Mouse (Mus musculus): ENCODE measurements at regions not wholly inside any gene's neighbourhood (a gene's known extent, or its start where the extent isn't known, plus 50 kb on each side); places are given as distances from the start of the nearest gene placed in this dataset.

- peaks cover 2 to 7% of the 10 kb centered on the region in 2 experiments; a peak in 2 of 4 replicates for H3K4me1 ChIP-seq (ENCODE audit: control insufficient read depth in 1 of 2, insufficient read depth in 2 of 2)
- H3K9me3 ChIP-seq (replicated peaks; ENCODE audit: low read length) = no peaks in the 10 kb centered on the region
- no peaks in the 10 kb centered on the region for H3K36me3 ChIP-seq (replicated peaks in 1 of 2; ENCODE audit: control insufficient read depth in 1 of 2, insufficient read depth in 1 of 2, low read length in 1 of 2)
- TF ChIP-seq BHLHE40 (IDR thresholded peaks at IDR 0.05; ENCODE audit: low read depth, low read length) (no peak), UBTF (IDR thresholded peaks at IDR 0.05; ENCODE audit: low read depth, low read length) (no peak), TBP (conservative IDR thresholded peaks at IDR 0.05; ENCODE audit: low read depth, low read length) (no peak), MYC (IDR thresholded peaks at IDR 0.05; ENCODE audit: low read depth, low read length) (no peak), JUN (IDR thresholded peaks at IDR 0.05; ENCODE audit: insufficient read depth, low read depth, low read length) (no peak), CHD2 (IDR thresholded peaks at IDR 0.05; ENCODE audit: low read length) (no peak), MAFK (IDR thresholded peaks at IDR 0.05; ENCODE audit: insufficient replicate concordance, low read length) (no peak), MXI1 (IDR thresholded peaks at IDR 0.05; ENCODE audit: low read depth, low read length) (no peak), POLR2AphosphoS2 (IDR thresholded peaks at IDR 0.05; ENCODE audit: low read depth, low read length) (no peak), E2F4 (IDR thresholded peaks at IDR 0.05; ENCODE audit: insufficient replicate concordance, low read depth, low read length) (no peak), HCFC1 (IDR thresholded peaks at IDR 0.05; ENCODE audit: low read depth, low read length) (no peak)
- no peak for DNase-seq (ENCODE audit: extremely low read depth)
- no peak overlapping the region for H3K4me3 ChIP-seq (replicated peaks in 1 of 3; ENCODE audit: low read depth in 2 of 3, low read length in 2 of 3, poor library complexity in 1 of 3)
- H3K9ac ChIP-seq (ENCODE audit: insufficient read depth, low read depth) = no peak overlapping the region
- in situ Hi-C loops (cut with MboI; ENCODE audit: low pct_ligation_motif_present, low pct_unique_long_range_greater_than_20kb, low sequenced_read_pairs) = no loop called here
- H3K27me3 ChIP-seq (replicated peaks) = no peaks in the 10 kb centered on the region
- H3K79me2 ChIP-seq (replicated peaks; ENCODE audit: control insufficient read depth, extremely low read depth, insufficient read depth, poor library complexity, severe bottlenecking) = no peaks in the 10 kb centered on the region
- dilution Hi-C loops (cut with MboI; ENCODE audit: extremely low pct_ligation_motif_present, extremely low pct_unique_long_range_greater_than_20kb, low sequenced_read_pairs) = no loop called here
- H3K4me2 ChIP-seq (ENCODE audit: insufficient read depth, low read depth, poor library complexity, severe bottlenecking) = no peak overlapping the region
- H3K27ac ChIP-seq (ENCODE audit: insufficient read depth, low read depth) = no peak overlapping the region
These were observed 829.6 kb downstream of the Stpg2 start for GRCm38 (mm10) chr3:140035142-140035541.

- in situ Hi-C loops (cut with MboI; ENCODE audit: low pct_ligation_motif_present, low pct_unique_long_range_greater_than_20kb, low sequenced_read_pairs) = no loop called here
- dilution Hi-C loops (cut with MboI; ENCODE audit: extremely low pct_ligation_motif_present, extremely low pct_unique_long_range_greater_than_20kb, low sequenced_read_pairs) = no loop called here
- Histone ChIP-seq H3K27me3 (replicated peaks) (no peaks in the 10 kb centered on the region), H3K36me3 (replicated peaks in 1 of 2; ENCODE audit: control insufficient read depth in 1 of 2, insufficient read depth in 1 of 2, low read length in 1 of 2) (no peaks in the 10 kb centered on the region), H3K4me2 (ENCODE audit: insufficient read depth, low read depth, poor library complexity, severe bottlenecking) (no peak overlapping the region), H3K4me3 (replicated peaks in 1 of 3; ENCODE audit: low read depth in 2 of 3, low read length in 2 of 3, poor library complexity in 1 of 3) (no peak overlapping the region), H3K9me3 (replicated peaks; ENCODE audit: low read length) (no peaks in the 10 kb centered on the region), H3K27ac (ENCODE audit: insufficient read depth, low read depth) (no peak overlapping the region), H3K9ac (ENCODE audit: insufficient read depth, low read depth) (no peak overlapping the region), H3K79me2 (replicated peaks; ENCODE audit: control insufficient read depth, extremely low read depth, insufficient read depth, poor library complexity, severe bottlenecking) (no peaks in the 10 kb centered on the region), H3K4me1 (ENCODE audit: control insufficient read depth in 1 of 2, insufficient read depth in 2 of 2) (0 out of 4 replicates have a peak, but pooled peaks cover 2% of the 10 kb centered on the region in 2 experiments)
- TF ChIP-seq USF1 (IDR thresholded peaks at IDR 0.05; ENCODE audit: low read depth, low read length) = no peak
- TF ChIP-seq MAFK (IDR thresholded peaks at IDR 0.05; ENCODE audit: insufficient replicate concordance, low read length) = 0 out of 2 replicates have a peak, but pooled peaks have one; percentile 8
- no peak for TF ChIP-seq MEF2A (IDR thresholded peaks at IDR 0.05; ENCODE audit: borderline replicate concordance, low read depth, low read length)
- DNase-seq (ENCODE audit: extremely low read depth) = no peak
These were observed 839.4 kb downstream of the Stpg2 start for GRCm38 (mm10) chr3:140044898-140045297.

- no peaks in the 10 kb centered on the region for H3K36me3 ChIP-seq (replicated peaks in 1 of 2; ENCODE audit: control insufficient read depth in 1 of 2, insufficient read depth in 1 of 2, low read length in 1 of 2)
- no peaks in the 10 kb centered on the region for H3K79me2 ChIP-seq (replicated peaks; ENCODE audit: control insufficient read depth, extremely low read depth, insufficient read depth, poor library complexity, severe bottlenecking)
- H3K27ac ChIP-seq (ENCODE audit: insufficient read depth, low read depth) = no peak overlapping the region
- dilution Hi-C loops (cut with MboI; ENCODE audit: extremely low pct_ligation_motif_present, extremely low pct_unique_long_range_greater_than_20kb, low sequenced_read_pairs) = no loop called here
- H3K4me2 ChIP-seq (ENCODE audit: insufficient read depth, low read depth, poor library complexity, severe bottlenecking) = no peak overlapping the region
- in situ Hi-C loops (cut with MboI; ENCODE audit: low pct_ligation_motif_present, low pct_unique_long_range_greater_than_20kb, low sequenced_read_pairs) = no loop called here
- TF ChIP-seq CHD2 (IDR thresholded peaks at IDR 0.05; ENCODE audit: low read length) = no peak
- no peak overlapping the region for H3K4me3 ChIP-seq (replicated peaks in 1 of 3; ENCODE audit: low read depth in 2 of 3, low read length in 2 of 3, poor library complexity in 1 of 3)
- peaks cover 14 to 37% of the 10 kb centered on the region in 2 experiments for H3K4me1 ChIP-seq (ENCODE audit: control insufficient read depth in 1 of 2, insufficient read depth in 2 of 2)
- H3K9ac ChIP-seq (ENCODE audit: insufficient read depth, low read depth) = no peak overlapping the region
- no peak for DNase-seq (ENCODE audit: extremely low read depth)
- H3K9me3 ChIP-seq (replicated peaks; ENCODE audit: low read length) = no peaks in the 10 kb centered on the region
- H3K27me3 ChIP-seq (replicated peaks) = no peaks in the 10 kb centered on the region
These were observed 849.1 kb downstream of the Stpg2 start for GRCm38 (mm10) chr3:140054634-140055033.

Data from CH12.LX (cell line).